ENCODE assay signal across 22 mouse cellular contexts in the genomic region with DNA sequence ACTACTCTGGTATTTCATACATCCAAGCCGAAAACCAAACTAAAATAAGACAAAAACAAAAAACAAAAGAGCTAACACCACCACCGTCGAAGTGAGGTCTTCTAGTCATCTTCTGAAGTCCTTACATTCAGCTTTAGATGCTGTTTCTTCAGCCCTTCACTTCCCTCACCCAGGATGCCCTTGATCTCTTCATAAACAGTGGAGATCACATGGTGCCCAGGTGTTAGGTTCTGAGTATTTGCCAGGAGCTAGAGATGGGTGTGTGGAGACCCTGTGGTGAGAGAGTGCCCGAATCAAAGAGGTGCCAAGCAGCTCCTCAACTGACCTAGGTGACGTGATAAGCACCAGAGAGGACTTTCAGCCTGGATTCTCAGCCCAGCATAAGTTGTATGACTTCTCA. TPM values are rescaled to one million over a fixed set of nuclear protein-coding genes. Genes with fewer than 3 reads are reported as not detected.
DNase-seq lines count a peak whose midpoint lies in the region.
"Had no signal": no experiment of that assay in that cellular context is flagged by ENCODE, and none has a peak within 500 bp of the region (broad histone marks: within the 10 kb centered on the region; RNA-seq: fewer than 3 reads in every experiment).

No protein-coding gene starts in this region.

- peak; percentile 2 to 4 for DNase-seq in spleen, postnatal 36 days (ENCODE audit: low spot score in 2 of 2)
- DNase-seq in spleen, adult 12 weeks (ENCODE audit: low spot score): no peak
- peak; percentile 79 for DNase-seq in naive thymus-derived CD4-positive, alpha-beta T cell, adult 2 months (ENCODE audit: low read depth)
- DNase-seq in thymus, postnatal 14 days: peak; percentile 54
- DNase-seq in embryo, embryonic 10 days (ENCODE audit: low spot score): no peak
- DNase-seq in urinary bladder, postnatal 4 days (ENCODE audit: low spot score in 2 of 2): no peak
- DNase-seq in adrenal gland, postnatal 14 days: no peak
- DNase-seq: adrenal gland, postnatal 25 days; cerebellum, adult 11-12 months; cerebellum, postnatal 10 days; heart, postnatal 4 days; kidney, adult 11 months; kidney, postnatal 25 days had no signal

RNA-seq across cellular contexts. Expression of a gene that starts 22.6 kb away (rescaled TPM):
- total RNA-seq in adrenal gland, postnatal 14 days (2021): 1.4 TPM in 1 of 2 replicates, not detected in the other
- total RNA-seq: adrenal gland, postnatal 25 days; common myeloid progenitor, adult 5-6 weeks; ES-E14; gastrocnemius, adult 8-10 months; heart, postnatal 4 days; layer of hippocampus, adult 2 months; layer of hippocampus, postnatal 14 days; left cerebral cortex, adult 2 months; left cerebral cortex, postnatal 25 days; megakaryocyte progenitor cell, adult 5-6 weeks; midbrain, postnatal 0 days had no signal

Comparison
In these comparisons a context has a peak if more than half of its experiments do, and no peak if none do; other contexts are left out.
1. DNase-seq: peak in spleen, postnatal 36 days (2 of 2), naive thymus-derived CD4-positive, alpha-beta T cell, adult 2 months (single experiment) and thymus, postnatal 14 days (single experiment); none in spleen, adult 12 weeks (single experiment), embryo, embryonic 10 days (single experiment), urinary bladder, postnatal 4 days (0 of 2) and adrenal gland, postnatal 14 days (single experiment).